Mouse (Mus musculus) small intestine, adult 2 months (tissue): Measurements from ENCODE around the gene Prokr2. TPM values are rescaled to one million over a fixed set of nuclear protein-coding genes. Genes with fewer than 3 reads are reported as not detected.

Source experiments
- H3K27ac ChIP-seq: fragments of 200-500 bp; 2 replicates; pipeline ENCODE4 v1.5.1; 2012; ENCODE audit warnings: low read depth, low read length, control low read depth, inconsistent platforms; ENCODE audit not compliant: insufficient read depth
- H3K27me3 ChIP-seq: fragments of 200-500 bp; 2 replicates; pipeline ENCODE4 v1.6.1; 2012; ENCODE audit warnings: mild to moderate bottlenecking, moderate library complexity, low read length, inconsistent platforms; ENCODE audit not compliant: control insufficient read depth, insufficient read depth
- H3K36me3 ChIP-seq: fragments of 200-500 bp; 2 replicates; pipeline ENCODE4 v1.6.1; 2012; ENCODE audit warnings: mild to moderate bottlenecking, low read length, control low read depth, inconsistent platforms; ENCODE audit not compliant: control insufficient read depth, insufficient read depth
- H3K4me1 ChIP-seq: fragments of 200-500 bp; 2 replicates; pipeline ENCODE4 v1.6.1; 2012; ENCODE audit warnings: low read length, inconsistent platforms, mixed read lengths; ENCODE audit not compliant: control insufficient read depth, insufficient read depth, insufficient read length
- H3K4me3 ChIP-seq: fragments of 200-500 bp; 2 replicates; pipeline ENCODE4 v1.5.1; 2012; ENCODE audit warnings: low read depth, mild to moderate bottlenecking, control low read depth, inconsistent platforms, low read length, moderate library complexity
- CTCF ChIP-seq: fragments of 200-500 bp; IDR thresholded peaks from 2 replicates; pipeline ENCODE4 v1.5.1; 2012; ENCODE audit warnings: low read depth, mild to moderate bottlenecking, control low read depth, inconsistent platforms, low read length, moderate library complexity, mixed read lengths; ENCODE audit not compliant: insufficient replicate concordance, insufficient read length; ENCODE audit errors: extremely low read depth
- POLR2A ChIP-seq: fragments of 200-500 bp; IDR thresholded peaks from 2 replicates; pipeline ENCODE4 v1.6.1; 2012; ENCODE audit warnings: low read depth, mild to moderate bottlenecking, control low read depth, inconsistent platforms, low read length, moderate library complexity
- WGBS: fragments of 180-500 bp; shearing (Covaris S2); methylation state at CpG from one replicate; pipeline ENCODE4 v1.1.7; 2018; 5-methylcytosine and 5-hydroxymethylcytosine counted together
- polyA plus RNA-seq: library from polyadenylated mRNA; depleted of rRNA; stranded (reverse); fragments of >200 nt; gene quantifications from 2 replicates; pipeline ENCODE4 v1.2.3, GENCODE M21; 2012

Prokr2 gene
- polyA plus RNA-seq, 1 experiment, result 0.03 TPM

DNA sequence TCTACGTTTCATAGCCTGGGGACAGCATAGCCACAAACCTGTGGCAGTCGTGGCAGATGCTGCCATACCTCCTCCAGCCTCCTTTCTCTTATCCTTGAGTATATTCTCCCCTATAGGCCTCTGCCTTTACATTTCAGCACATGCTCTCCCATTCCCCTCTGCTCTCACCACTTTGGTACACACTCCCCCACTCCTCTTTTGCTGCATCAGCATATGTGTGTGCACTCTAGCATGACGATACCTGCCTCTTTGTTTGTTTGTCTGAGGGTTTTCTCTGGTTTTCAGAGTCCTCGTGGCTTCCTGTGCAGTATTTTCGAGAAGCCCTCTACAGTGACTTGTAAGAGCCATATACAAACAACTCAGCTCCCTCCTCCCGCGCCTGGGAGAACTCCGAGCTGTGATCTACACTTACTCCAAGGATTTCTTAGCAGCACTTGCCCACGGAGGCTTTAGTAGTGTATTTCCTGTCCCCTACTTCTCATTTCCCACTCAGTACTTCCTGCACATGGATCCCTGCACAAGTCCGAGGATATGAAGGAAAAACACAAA, 6.6 kb downstream of the Prokr2 start:
- WGBS, result 56% methylated on average over 10 of the region's 10 CpGs
- Histone ChIP-seq H3K4me3 (no peak overlapping the region), H3K4me1 (no peaks in the 10 kb centered on the region), H3K27ac (no peak overlapping the region), H3K27me3 (no peaks in the 10 kb centered on the region), H3K36me3 (no peaks in the 10 kb centered on the region)
- no peak for TF ChIP-seq POLR2A
- TF ChIP-seq CTCF, result no peak

DNA sequence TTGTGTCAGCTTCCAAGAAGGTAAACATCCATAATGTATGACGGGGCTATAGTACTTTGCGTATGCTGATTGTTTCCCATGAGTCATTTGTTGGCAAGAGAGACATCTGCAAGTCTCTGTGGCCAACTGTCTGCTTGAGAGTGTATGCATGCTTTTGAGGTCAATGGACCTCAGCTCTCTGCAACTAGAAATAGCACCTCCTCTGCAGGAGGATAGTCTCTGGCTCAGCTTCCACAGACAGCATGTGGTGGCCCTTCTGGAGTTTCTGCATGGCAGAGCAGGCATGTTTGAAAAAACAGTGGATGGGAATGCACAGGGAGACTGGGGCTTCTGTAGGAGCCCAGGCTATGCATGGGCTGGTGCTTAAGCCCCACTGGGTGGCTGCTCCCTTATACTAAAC, 7.8 kb downstream of the Prokr2 start:
- WGBS, result 55% methylated on average over 2 of the region's 2 CpGs
- Histone ChIP-seq H3K36me3 (no peaks in the 10 kb centered on the region), H3K27ac (no peak overlapping the region), H3K27me3 (no peaks in the 10 kb centered on the region), H3K4me1 (no peaks in the 10 kb centered on the region), H3K4me3 (no peak overlapping the region)
- no peak for TF ChIP-seq CTCF
- TF ChIP-seq POLR2A, result no peak

DNA sequence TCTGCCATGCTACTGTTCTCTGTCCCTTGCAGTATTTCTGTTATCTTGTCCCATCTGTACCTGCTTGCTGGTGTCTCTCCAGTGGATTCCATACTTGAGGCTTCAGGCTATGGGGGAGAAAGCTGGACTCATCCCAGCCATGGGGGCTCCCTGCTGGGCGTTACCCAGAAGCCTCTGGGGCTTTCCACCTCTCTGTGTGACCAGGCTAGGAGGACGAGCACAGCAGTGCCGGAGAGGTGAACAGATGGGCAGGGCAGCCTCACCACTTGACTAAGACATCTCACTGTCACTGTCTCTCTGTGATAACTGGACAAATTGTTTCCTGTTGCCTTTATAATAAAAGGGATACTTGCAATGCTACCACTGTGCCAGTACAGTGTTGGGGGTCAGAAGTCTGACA, 9.5 kb downstream of the Prokr2 start:
- Histone ChIP-seq H3K36me3 (no peaks in the 10 kb centered on the region), H3K4me3 (no peak overlapping the region), H3K27me3 (no peaks in the 10 kb centered on the region), H3K4me1 (no peaks in the 10 kb centered on the region), H3K27ac (no peak overlapping the region)
- TF ChIP-seq CTCF (no peak), POLR2A (no peak)
- 76% methylated on average over 3 of the region's 3 CpGs for WGBS

DNA sequence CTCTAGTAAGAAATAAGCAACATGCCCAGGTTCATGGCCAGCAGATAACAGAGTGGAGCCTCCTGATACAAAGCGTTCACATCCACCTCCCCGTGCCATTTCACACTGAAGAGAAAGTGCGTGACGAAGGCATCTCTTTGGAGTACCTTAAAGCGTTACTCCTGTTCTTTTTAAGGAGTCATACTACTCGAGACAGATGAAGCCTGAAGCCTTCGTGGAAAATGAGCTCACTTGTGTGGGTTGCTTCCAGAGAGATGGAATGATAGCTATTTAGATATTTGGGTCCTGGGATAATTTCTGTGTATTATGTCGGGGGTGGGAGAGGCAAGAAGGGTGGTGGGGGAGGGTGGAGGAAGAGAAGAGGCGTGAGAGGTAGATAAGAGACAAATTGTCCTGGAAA, 10.1 kb downstream of the Prokr2 start:
- H3K36me3 ChIP-seq, result no peaks in the 10 kb centered on the region
- TF ChIP-seq CTCF (no peak), POLR2A (no peak)
- no peak overlapping the region for H3K27ac ChIP-seq
- no peaks in the 10 kb centered on the region for H3K4me1 ChIP-seq
- no peak overlapping the region for H3K4me3 ChIP-seq
- no peaks in the 10 kb centered on the region for H3K27me3 ChIP-seq
- 64% methylated on average over 9 of the region's 9 CpGs for WGBS

DNA sequence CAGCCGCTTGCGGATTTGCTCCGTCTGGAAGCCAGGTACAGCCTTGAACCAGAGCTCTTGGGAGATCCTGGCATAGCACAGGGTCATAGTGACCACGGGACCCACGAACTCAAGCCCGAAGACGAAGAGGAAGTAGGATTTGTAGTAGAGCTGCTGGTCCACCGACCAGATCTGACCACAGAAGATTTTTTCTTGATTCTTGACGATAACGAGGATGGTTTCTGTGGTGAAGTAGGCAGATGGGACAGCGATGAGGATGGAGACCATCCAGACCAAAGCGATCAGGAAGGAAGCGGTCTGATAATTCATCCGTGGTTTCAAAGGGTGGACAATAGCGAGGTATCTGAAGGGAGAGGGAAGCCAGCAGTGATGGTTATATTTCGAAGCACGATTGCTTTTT, 11.5 kb downstream of the Prokr2 start:
- TF ChIP-seq POLR2A, result no peak
- TF ChIP-seq CTCF, result no peak
- Histone ChIP-seq H3K4me1 (no peaks in the 10 kb centered on the region), H3K27ac (no peak overlapping the region), H3K27me3 (no peaks in the 10 kb centered on the region), H3K4me3 (no peak overlapping the region), H3K36me3 (no peaks in the 10 kb centered on the region)
- 80% methylated on average over 17 of the region's 17 CpGs for WGBS

DNA sequence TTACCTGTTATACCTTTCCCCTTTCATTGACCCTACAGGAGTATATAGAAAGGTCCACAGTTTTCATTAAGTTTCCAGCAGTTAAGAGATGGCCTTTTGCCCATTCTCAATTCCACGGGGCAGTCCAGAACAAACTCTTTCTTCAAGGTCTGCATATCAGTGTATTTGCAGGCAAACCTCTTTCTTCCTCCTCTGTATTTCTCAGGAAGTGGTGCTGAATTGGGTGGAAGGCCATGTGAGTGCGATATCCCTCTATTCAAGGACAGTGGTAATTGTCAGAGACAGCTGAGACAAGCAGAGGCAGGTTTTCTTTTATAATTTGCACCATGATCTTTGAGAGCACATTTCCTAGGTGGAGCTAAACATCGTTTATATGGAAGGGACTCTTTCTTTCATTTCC, 16.8 kb downstream of the Prokr2 start:
- Histone ChIP-seq H3K27ac (no peak overlapping the region), H3K4me3 (no peak overlapping the region), H3K4me1 (no peaks in the 10 kb centered on the region), H3K27me3 (no peaks in the 10 kb centered on the region), H3K36me3 (no peaks in the 10 kb centered on the region)
- WGBS, result 60% methylated on average over 3 of the region's 3 CpGs
- TF ChIP-seq CTCF, result no peak
- no peak for TF ChIP-seq POLR2A

DNA sequence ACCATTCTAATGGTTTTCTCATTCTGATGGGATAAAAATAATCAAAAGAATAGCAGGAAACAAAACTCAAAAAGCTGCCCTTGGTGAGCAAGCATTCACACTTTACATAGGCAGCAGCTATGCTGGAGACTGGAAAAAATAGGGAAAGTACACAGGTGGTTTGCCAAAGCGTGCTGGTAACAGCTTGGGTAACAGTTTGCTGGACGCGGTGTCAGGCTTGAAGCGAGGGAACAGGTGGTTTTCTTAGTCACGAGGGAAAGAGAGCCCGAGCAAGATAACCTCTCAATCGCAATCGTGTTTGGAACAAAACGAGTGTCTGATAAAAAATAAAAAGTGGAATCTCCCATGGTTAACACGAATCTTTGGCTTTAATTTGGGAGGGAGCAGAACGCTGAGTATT, 41.4 kb downstream of the Prokr2 start:
- 82% methylated on average over 11 of the region's 11 CpGs for WGBS
- H3K4me3 ChIP-seq, result no peak overlapping the region
- H3K27ac ChIP-seq, result no peak overlapping the region
- no peaks in the 10 kb centered on the region for H3K4me1 ChIP-seq
- no peak for TF ChIP-seq POLR2A
- no peak for TF ChIP-seq CTCF
- 0 out of 2 replicates have a peak, but pooled peaks cover 4% of the 10 kb centered on the region for H3K27me3 ChIP-seq
- no peaks in the 10 kb centered on the region for H3K36me3 ChIP-seq

DNA sequence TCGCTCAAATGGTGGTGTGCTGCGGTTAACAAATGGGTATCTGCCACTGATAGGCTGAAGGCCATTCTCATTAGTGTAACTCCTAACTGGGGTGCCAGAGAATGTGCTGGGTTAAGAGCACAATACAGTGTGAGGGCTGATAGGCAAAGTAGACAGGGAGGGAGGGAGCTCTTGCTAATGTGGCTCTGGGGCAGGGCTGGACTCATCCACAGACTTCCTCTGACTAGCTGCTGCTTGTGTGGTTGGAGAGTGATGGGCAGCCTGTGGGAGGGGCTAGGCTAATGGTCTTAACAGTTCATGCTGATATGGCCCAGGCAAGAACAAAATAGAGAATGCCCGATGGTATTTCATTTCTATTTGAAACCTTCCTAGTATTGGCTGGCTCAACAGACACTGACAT, 44.0 kb downstream of the Prokr2 start:
- 0 out of 2 replicates have a peak, but pooled peaks cover 4% of the 10 kb centered on the region for H3K27me3 ChIP-seq
- TF ChIP-seq POLR2A (no peak), CTCF (no peak)
- no peak overlapping the region for H3K27ac ChIP-seq
- no peaks in the 10 kb centered on the region for H3K36me3 ChIP-seq
- no peak overlapping the region for H3K4me3 ChIP-seq
- no peaks in the 10 kb centered on the region for H3K4me1 ChIP-seq
- 88% methylated on average over 3 of the region's 3 CpGs for WGBS
